Mouse (Mus musculus) embryo, embryonic 11.5 days (tissue): ENCODE measurements at regions not wholly inside any gene's neighbourhood (a gene's known extent, or its start where the extent isn't known, plus 50 kb on each side); places are given as distances from the start of the nearest gene placed in this dataset.

Experiments
- DNase-seq: peaks from one replicate; pipeline ENCODE4 v3.0.0-alpha.2; 2012; ENCODE audit warnings: low read depth, low spot score

DNA sequence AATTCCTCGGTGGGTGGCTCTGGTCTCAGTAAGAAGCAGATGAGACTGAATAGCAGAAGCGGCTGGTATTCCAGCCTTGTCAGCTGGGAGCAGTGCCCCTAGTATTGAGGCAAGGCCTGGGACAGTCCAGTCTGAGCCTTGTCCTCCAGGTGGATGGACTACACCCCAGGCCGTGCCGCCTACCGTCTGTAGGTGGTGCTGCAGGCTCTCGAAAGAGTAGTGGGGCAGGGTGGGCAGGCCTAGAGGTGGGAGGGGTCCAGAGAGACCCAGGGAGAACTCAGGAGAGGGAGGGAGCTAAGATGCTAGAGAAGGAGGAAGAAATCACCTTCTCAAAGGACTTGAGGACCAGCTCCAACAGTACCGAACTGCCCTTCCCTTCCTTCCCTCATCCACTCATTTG lies 326.0 kb downstream of the Matn1 start:
- peak; percentile 46 for DNase-seq

DNA sequence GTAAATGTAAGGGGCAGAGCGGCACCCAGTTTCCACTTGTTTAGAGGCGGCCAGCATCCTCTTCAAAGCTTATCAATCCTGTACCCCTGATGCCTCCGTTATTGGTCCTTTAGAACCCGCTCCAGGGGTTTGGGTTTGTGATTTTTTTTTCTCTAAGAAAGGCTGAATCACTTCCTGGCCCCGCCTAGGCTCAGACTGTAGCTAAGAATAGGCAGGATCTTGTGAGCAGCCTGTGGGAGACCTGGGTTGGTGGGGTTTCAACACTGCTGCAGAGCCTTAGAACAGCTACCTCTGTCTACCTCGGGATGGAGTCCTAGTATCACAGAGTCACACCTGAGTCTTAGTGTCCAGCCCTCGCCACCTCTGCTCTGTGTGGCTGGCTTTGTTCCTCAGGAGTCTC lies 327.9 kb downstream of the Matn1 start:
- DNase-seq, result no peak

- DNase-seq, result no peak
Observed at GRCm38 (mm10) chr4:131293560-131293959, 349.4 kb downstream of the Matn1 start.

DNA sequence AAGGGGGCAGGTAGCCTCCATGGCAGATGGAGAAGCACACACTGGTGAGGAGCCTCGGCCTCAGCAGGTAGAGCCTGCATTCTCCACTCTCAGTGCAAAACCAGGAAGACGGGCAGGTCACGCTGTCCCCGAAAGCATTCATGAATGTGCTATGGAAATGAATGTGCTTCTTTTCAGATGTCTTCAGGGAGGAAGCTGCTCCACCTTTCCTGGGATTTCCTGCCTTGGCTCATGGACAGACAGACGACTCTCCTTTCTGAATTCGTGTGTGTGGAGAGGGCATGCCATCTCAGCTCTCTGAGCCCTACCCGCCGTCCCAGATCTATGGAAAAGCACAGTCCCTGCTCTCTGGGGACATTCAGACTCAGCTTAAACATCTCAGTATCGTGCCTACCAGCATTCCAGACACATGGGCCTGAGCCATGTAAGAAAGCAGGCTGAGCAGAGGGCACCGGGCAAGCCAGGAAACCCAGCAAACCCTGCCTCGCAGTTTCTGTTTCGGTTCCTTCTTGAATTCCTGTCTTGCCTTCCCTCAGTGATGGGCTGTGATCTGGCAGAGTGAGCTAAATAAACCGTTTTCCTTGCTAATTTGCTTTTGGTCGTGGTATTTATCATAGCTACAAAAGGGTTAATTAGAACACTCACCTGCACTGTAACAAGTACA lies 354.0 kb downstream of the Matn1 start:
- DNase-seq, result no peak

DNA sequence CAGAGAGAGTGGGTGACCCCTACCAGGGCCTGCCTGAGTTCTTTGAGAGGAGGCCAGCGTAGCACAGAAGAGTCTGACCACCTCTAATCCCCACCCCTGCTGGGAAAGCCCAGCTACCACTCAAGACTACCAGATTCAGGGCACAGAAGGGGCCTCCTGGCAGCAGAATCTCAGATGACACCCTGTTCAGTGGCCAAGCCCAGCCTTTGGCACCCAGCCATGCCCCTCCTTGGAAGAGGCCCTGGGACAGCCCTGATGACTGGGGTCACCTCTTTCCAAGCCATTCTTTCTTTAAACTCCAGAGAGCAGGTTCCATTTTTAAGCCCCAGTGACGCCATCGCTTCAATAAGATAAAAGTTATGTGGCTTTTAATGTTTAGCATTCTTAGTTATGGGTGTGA lies 359.8 kb downstream of the Matn1 start:
- no peak for DNase-seq

DNA sequence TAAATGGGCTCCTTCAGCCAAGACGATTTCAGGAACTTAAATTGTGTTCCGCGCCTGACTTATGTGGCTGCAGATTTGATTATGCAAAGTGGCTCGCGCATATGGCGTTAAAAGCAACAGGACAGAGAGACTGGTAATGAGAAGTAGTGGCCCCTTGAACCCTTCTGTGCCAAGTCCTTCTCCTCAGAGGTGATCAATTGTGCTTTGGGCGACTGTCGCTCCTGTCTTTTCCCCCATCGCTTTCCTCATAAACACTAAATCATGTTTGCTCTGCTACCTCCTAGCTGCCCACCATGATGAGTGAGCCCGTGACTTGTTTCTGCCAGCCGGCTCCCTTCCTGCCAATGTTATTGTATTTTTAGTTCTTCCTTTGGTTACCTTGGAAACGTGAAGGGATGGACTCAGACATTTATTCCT lies 360.2 kb downstream of the Matn1 start:
- DNase-seq, result no peak

- no peak for DNase-seq
Observed at GRCm38 (mm10) chr4:131314231-131314630, 370.0 kb downstream of the Matn1 start.

DNA sequence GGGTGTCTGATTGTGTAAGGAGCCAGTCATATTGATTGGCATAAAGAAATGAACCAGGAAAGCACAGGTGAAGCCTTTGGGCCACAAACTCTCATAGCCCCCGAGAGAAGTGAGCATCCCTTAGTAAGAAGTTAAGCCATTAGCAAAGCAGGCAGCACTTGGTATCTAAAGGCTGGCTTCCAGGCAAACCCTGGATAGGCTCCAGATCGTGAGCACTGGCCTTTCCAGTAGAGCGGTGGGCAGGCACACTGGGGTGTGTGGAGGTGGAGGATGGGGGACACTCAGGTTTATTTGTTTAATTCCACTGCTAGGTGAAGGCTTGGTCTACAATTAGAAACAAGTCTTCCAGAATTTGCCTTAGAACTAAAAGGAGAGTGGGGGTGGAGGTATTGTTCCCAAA lies 371.9 kb downstream of the Matn1 start:
- DNase-seq, result no peak

DNA sequence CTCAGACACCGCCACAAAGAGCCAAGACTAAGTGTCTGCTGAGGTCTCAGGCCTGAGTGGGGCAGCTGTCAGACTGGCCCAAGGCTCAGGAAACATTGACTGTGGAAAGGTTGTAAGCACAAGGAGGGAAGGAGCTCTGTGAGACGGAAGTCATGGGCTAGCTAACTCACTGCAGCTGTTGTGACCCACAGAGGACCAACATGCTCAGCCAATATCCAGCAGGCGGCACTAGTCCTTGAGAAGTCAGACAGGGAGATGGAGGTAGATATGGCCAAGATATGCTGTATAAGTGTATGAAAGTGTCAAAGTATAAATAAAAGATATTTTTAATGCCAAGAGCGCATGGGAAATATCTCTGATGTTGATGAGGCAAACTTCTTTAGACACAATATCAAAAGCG lies 378.1 kb downstream of the Matn1 start:
- DNase-seq, result no peak

DNA sequence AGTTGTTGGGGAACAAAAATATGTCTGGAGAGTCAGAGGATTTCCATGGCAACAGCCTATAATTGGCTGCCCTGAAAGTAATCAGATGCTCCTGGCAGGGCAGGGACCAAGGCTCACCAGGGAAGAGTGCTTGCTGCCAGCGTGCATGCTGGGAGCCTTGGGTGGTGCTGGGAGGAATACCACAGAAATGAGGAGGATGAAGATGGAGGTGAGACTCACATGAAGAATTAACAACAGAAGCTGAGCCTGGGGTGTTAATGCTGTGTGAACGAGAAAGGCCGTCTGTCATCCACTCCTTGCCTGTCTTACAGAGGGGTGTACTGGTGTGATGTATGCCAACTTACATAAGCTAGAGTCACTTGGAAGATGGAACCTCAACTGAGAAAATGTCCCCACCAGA lies 380.3 kb downstream of the Matn1 start:
- no peak for DNase-seq

DNA sequence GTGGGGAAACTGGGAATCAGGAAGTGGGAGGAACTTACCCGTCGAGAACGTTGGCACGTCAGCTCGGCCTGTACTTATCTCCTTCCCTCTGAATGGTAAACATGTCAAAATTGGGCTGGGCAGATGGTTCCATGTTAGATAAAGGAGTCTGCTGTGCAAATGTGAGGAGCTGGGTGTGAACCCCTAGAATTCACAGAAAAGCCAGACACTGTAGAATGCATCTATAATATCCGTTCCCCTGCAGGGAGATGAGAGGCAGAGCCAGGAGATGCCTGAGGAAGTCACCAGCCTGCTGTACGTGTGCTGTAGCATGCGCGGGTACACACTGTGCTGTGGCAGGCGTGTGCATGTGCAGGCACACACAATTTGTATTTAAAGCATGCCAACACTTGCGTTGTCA lies 381.0 kb downstream of the Matn1 start:
- no peak for DNase-seq

GRCm38 (mm10) chr4:131325609-131326008 lies 381.4 kb downstream of the Matn1 start:
- DNase-seq, result no peak

DNA sequence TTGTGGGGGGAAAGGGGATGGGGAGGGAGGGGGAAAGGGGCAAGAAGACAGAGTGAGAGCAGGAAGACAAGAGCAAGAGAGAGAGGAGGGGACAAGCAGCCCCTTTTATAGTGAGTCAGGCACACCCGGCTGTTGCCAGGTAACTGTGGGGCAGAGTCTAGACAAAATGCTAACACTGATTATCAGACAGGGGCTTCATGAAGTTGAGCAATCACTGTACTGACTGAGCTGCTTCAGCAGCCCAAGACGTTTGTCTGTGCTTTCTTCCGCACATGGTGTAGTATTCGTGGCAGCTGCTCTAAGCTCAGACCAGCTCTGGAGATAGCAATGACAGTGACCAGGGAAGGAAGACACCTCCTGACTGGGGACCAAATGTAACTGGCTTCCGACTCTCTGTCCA lies 385.2 kb downstream of the Matn1 start:
- DNase-seq, result no peak

DNA sequence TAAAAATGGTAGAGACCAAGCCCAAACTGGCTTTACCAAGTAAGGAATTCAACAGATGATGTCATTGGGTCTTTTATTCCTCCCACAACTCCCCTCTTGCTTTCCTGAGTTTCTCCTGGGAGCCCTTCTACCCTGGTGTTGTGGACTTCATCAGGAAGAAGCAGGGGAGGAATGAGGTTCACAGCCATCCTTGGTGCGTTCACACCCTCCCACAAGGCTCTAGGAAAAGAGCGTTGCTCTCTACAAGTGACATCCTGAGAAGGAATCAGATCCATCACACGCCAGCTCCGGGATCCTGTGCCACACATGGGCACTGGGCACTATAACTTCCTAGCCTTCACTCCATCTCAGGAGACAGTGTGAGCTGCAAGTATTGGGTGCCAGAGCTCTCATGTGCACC lies 387.5 kb downstream of the Matn1 start:
- DNase-seq, result no peak

GRCm38 (mm10) chr4:131336801-131337200 lies 392.6 kb downstream of the Matn1 start:
- no peak for DNase-seq

DNA sequence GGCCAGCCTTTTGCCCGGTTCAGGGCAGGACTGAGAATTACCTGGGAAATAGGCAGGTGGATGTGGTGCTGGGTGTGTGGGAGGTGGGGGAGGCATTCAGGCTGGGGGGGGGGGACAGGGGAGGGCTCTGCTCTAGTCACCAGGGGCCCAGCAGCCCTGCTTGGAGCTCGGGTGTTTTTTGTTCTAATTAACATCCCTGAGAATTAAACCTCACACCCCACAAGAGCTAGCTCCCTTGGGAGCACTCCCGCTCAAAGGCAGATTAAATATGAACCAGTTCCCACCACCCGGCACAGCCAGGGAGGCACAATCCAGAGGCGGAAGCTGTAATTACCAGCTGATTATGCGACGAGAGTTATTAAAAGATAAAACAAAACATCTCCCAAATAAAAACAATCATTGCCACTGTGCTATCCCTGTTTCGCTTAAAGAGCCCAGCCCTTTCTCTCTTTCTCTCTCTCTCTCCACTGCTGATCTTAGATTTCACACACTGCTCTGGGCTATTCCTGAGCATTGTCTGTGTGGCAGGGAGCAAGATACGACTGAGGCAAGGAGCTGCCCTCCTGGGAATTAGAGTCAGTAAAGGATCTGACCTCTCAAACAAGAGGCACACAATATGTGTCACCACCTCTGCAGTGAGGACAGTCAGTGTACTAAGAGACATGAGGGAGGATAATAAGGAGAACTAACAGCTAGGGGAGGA lies 397.0 kb downstream of the Matn1 start:
- no peak for DNase-seq

DNA sequence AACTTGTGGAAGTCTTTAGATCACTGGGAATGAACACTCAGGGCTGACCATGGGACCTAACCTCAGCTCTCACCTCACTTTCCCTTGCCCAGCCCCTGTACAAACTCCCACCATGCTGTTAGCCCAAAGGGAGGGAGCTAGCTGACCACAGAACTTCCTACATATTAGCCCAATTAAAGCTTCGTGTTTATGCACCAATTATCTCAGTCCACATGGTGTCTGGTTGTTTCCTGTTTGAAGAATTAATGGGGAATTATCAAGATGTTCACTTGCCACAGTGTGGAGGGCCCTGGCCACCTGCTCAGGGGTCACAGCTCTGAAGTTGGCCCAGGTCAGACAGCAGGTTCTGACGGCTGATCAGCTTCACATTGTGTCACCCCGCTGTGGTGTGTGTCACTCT lies 402.5 kb downstream of the Matn1 start:
- DNase-seq, result no peak

- no peak for DNase-seq
Observed at GRCm38 (mm10) chr4:131350268-131350667, 406.1 kb downstream of the Matn1 start.

GRCm38 (mm10) chr4:131354908-131355307 lies 410.7 kb downstream of the Matn1 start:
- DNase-seq, result no peak

DNA sequence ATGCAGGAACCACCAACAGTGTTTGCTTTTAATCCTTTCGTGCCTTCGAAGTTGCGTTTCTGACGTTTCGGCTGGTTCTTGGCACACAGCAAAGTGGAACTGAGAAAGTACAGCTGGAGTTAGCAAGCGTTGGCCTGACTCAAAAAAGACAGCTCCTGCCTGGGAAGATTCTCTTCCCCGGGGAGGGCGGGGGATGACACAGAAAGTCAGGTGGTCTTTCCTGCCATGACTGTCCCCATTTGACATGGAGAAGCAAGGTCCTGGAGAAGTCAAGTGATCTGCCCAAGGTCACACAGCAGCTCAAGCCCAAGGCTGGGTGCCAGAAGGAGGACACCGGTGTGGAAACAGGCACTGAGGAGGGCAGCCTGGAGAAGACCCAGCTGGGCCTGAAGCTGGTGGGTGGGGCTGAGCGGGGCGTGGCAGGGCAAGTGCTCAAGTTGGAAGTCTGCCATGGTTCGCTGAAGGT lies 411.4 kb downstream of the Matn1 start:
- DNase-seq, result no peak

- no peak for DNase-seq
Observed at GRCm38 (mm10) chr4:131356316-131356715, 412.1 kb downstream of the Matn1 start.

DNA sequence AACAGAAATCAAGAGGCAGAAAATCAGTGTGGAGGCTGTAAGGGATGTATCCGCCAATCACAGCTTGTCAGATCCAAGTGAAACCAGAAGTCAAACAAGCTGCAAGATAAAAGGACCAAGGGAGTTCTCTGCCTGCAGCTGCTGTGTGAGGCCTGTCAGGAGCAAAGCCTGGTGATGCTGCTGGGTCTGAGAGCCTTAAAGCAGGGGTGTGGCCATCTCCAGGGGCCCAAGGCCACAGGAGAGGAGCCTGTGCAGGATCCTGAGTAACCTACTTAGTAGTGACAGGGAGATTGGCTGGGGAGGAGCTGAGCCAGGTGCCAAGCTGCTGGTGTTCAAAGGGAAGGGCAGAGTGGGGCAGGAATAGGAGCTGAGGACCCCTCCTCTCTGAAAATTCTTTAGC lies 418.8 kb downstream of the Matn1 start:
- DNase-seq, result no peak

DNA sequence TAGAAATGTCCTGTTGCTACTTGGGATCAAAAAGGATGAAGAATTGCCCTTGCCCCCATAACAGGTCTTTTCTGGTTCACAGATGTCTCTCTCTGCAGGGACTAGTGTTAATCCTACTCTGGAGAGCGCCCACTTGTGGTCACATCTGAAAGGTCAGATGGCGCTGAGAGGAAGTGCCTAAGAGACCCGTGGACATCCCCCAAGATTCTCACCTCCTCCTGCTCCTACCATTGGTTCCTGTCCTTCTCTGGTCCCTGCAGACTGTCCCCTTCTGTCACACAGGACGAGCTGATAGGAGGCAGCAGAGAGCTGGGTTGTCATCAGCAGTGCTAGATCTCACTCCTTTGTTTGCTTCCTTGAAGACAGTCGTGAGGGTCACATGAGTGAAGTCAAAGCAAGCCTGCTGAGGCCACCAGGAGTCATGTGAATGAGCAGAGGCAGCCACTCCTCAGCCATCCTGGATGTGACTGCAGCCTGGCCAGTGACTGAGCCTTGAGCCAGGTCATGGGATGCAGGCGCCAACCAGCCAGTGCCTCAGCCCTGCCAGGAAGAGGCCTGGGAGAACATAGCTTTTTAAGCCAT lies 420.6 kb downstream of the Matn1 start:
- DNase-seq, result peak; percentile 14
